Mouse (Mus musculus): Measurements from ENCODE around the gene Tnfrsf1b.

Gene Tnfrsf1b

DNA sequence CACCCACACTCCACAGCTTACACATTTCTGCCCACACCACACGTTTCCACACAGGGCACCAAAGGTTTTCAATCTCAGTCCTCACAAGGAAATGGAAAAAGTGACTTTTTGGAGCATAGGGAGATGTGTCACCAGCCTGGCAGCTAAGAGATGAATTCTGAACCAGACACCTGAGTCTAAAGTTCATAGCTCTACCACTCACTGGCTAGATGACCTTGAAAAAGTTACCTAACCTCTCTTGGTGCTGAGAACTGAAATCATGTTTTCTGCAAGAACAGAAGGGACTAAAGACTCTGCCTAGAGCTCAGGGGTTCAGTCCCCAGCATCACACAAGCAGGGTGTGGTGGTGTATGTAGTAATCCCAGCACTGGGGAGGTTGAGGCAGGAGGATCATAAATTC lies 26.7 kb downstream of the Tnfrsf1b start:
- in situ Hi-C loops (cut with MboI, MseI): no loop called here

GRCm38 (mm10) chr4:145219240-145219985 lies 27.3 kb downstream of the Tnfrsf1b start:
- in situ Hi-C loops (cut with MboI, MseI): loop anchor here (5.0 kb wide), 1 partner anchor 68 kb away; no protein-coding TSS in a partner anchor

GRCm38 (mm10) chr4:145217837-145218236 lies 28.8 kb downstream of the Tnfrsf1b start:
- in situ Hi-C loops (cut with MboI, MseI): loop anchor here (5.0 kb wide), 1 partner anchor 69 kb away; no protein-coding TSS in a partner anchor

GRCm38 (mm10) chr4:145217046-145217445 lies 29.6 kb downstream of the Tnfrsf1b start:
- in situ Hi-C loops (cut with MboI, MseI): loop anchor here (5.0 kb wide), 1 partner anchor 70 kb away; no protein-coding TSS in a partner anchor

DNA sequence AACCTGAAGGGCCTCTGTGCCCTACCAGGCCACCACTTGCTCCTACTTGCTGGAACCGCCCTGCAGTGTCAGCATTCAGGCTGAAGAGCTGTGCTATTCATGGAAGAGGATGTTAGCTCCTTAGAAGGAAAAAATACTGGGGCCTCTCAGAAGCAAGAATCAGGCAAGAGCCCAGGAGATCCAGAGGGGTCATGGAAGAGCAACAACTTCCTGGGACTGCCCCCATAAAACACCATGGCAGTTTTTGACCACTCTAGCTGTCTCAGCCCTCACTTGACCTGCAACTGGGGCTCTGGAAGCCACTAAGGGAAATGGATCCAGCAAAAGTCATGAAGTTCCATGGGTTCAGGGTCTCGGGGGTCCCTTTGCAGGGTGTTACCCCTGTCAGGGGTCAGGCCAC lies 31.3 kb downstream of the Tnfrsf1b start:
- in situ Hi-C loops (cut with MboI, MseI): loop anchor here (5.0 kb wide), 1 partner anchor 72 kb away; no protein-coding TSS in a partner anchor

- in situ Hi-C loops (cut with MboI, MseI): loop anchor here (5.0 kb wide), 1 partner anchor 73 kb away; no protein-coding TSS in a partner anchor
These were observed 31.9 kb downstream of the Tnfrsf1b start for GRCm38 (mm10) chr4:145214786-145215174.

DNA sequence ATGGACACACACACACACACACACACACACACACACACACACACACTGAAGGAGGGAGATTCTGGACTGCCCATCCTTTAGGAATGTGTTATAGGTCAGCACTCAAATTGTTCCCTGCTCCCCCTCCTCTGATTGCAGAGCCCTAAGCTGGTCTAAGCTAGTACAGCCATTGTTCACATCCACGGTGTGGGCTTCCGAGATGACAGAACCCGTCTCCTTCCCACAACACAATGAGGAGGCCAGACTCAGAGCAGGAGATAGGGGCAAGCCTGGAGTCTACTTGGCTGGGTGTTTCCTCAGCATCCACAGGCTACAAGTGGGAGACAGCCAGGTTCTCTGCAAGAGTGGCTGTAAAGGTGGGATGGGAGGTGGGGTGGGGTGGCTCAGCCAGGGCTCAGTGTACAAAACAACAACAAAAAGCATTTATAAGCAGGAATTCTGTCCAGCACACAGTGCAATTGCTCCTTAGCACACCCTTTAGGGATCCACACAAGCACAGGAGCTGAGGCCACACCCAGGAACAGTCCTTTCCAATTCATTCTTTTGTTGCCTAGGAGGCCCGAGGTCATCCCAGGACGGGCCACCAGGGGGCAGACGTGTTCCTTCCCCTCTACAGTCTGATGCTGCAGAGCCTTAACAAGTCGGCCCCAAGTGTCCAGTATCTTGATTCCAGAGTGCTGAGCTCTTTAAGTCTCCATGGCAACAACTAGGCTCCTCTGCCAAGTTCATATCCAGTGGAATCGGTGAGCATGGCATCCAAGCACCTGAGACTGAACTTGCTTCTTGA lies 32.5 kb downstream of the Tnfrsf1b start:
- in situ Hi-C loops (cut with MboI, MseI): no loop called here

DNA sequence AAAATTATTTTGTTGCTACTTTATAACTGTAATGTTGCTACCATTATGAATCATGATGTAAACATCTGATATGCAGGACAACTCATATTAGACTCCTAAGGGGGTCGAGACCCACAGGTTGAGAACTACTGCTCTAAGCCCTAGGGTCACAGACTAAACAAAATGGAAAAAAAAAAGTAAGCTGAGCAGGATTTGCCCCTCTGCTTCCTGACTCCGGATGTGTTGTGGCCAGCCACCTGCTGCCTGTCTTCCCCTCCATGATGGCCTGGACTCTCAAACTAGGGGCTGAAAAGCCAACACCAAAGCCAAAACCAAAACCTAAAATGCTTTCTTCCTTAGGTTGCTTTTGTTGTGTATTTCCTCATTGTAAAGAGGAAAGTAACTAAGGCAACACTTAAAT lies 35.6 kb downstream of the Tnfrsf1b start:
- in situ Hi-C loops (cut with MboI, MseI): no loop called here

- in situ Hi-C loops (cut with MboI, MseI): no loop called here
These were observed 36.1 kb downstream of the Tnfrsf1b start for GRCm38 (mm10) chr4:145210564-145210963.

DNA sequence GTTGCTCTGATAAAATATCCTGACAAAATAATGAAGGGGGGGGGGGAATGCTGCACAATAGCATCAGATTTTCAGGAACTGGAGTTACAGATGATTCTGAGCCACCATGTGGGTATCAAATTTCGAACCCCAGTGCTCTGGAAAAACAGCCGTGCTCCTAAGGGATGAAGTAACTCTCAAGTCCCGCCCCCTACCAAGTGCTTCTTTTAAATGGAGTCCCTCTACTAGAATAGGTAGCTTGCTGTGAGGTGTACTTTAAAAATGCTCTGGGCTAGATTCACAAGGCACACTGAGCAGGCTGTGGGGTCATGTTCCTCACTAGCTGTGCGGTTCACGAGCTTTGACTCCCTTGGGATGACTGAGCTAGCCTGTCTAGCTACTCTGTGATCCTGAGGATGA lies 37.0 kb downstream of the Tnfrsf1b start:
- in situ Hi-C loops (cut with MboI, MseI): no loop called here

DNA sequence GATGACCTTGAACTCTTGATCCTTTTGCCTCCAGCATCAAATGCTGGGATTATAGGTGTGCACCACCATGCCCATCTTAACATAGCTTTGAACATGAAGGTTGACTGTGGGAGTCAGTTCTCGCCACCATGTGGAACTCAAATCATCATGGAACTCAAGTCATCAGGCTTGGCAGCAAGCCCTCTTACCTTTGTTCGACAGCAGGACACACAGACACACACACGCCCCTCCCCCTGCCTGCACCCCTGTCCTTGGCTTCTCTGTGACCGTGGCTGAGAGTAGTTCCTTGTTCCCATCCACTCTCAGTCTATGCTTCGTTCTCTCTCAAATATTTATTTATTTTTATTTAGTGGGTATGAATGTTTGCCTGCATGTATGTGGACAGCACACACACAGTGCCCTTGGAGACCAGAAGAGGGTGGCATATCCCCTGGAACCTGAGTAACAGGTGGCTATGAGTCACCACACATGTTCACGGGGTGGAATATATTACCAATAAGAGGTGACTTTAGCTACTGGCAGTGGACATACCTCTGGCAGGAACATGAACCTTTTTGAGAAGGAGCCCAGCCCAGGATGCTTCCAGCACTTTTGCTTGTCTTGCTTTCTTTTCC lies 37.5 kb downstream of the Tnfrsf1b start:
- in situ Hi-C loops (cut with MboI, MseI): no loop called here

DNA sequence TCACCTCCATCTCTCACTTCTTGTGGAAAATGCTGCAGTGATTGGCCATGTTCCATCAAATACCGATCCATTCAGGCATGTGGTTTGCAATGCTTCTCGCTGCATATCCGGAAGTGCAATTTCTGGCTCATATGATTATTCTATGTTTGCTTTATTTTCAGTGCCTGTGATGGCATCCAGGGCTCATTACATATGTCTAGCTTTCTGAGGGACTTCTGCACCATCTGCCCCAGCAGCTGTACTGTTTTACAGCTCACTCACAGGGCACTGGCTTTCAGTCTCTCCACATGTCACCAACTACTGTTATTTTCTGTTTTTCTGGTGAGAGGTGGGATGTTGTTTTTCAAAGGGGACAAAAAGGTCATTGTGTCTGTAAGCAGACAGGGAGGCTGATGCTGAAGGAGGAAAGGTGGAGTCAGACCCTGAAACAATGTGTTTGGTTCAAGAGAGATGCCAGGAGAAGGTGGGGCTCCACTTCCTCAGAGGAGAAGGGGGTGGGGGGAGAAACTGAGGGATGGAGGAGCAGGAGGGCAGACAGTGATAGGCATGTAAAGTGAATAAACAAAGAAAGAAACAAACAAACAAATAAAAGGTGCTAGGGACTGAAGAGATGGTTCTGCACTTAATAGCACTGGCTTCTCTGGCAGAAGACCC lies 38.8 kb downstream of the Tnfrsf1b start:
- in situ Hi-C loops (cut with MboI, MseI): no loop called here

- in situ Hi-C loops (cut with MboI, MseI): no loop called here
These were observed 41.9 kb downstream of the Tnfrsf1b start for GRCm38 (mm10) chr4:145204779-145205178.

DNA sequence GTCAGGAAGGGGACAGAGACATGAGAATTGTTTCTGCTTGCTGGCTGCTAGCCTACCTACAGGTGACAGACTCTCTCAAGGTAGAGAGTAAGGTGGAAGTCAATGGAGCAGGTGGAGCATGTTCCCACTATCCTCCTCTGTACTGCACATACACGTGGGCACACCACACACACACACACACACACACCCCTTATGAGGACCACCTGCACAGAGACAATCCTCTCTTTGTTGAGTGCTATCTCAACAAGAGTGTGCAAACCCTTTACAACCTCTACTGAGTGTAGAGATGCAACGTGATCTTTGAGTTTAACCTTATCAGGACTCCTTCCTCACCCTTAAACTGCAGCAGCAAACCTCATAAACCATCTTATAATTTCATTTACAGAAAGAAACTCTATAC lies 43.4 kb downstream of the Tnfrsf1b start:
- in situ Hi-C loops (cut with MboI, MseI): no loop called here

DNA sequence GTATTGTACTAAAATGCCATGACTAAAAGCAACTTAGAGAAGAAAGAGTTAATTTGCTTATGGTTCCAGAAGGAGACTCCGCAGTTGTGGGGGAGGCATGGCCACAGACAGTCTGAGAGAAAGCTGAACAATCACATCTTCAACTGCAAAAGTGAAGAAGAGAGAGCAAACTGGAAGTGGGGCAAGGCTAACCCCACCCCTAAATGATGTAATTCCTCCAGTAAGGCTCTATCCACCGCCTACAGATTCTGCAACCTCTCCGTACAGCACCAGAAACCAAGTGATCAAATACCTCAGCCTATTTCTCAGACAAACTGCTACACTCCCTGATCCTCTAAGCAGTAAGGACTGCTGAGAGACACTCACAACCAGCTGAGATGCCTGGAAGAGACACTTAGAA lies 45.2 kb downstream of the Tnfrsf1b start:
- in situ Hi-C loops (cut with MboI, MseI): no loop called here

DNA sequence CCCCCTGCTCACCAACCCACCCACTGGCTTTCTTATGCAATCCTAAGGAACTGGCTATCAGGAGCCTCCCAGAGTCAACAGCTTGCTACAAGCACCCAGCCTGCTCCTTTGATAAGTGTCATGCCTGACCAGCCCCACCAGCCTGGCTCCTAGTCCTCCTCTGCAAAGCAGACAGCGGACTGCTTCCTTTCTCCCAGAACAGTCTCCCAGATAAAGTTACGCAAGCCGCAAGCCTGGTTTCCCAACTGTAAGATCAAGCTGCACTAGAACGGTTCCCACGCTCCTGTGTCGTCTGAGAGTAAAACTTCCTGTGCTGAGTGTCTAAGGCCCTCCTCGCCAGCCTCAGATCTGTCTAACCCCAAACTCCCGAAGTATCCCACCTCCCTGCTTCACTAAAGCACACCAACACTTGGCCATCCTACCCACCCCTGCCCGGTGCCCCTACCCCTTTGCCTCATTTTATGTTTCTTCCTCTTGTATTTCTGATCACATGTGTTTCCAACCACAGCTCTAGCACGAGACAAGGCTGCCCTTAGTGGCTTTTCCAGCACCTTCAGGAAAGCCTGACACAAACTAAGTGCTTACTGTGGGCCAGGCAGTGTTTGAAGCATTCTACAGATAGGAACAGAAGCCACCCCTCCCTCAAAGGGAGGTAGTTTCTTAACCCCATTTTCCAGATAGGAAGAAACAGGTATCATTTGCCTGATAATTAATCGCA lies 46.5 kb downstream of the Tnfrsf1b start:
- in situ Hi-C loops (cut with MboI, MseI): no loop called here

GRCm38 (mm10) chr4:145196586-145196985 lies 50.1 kb downstream of the Tnfrsf1b start:
- in situ Hi-C loops (cut with MboI, MseI): no loop called here

- in situ Hi-C loops (cut with MboI, MseI): no loop called here
These were observed 51.5 kb downstream of the Tnfrsf1b start for GRCm38 (mm10) chr4:145195172-145195571.

GRCm38 (mm10) chr4:145194559-145195162 lies 52.0 kb downstream of the Tnfrsf1b start, which contains the start of gene Vps13d:
Gene Vps13d (minus strand): TSS chr4:145195005.
- in situ Hi-C loops (cut with MboI, MseI): no loop called here

DNA sequence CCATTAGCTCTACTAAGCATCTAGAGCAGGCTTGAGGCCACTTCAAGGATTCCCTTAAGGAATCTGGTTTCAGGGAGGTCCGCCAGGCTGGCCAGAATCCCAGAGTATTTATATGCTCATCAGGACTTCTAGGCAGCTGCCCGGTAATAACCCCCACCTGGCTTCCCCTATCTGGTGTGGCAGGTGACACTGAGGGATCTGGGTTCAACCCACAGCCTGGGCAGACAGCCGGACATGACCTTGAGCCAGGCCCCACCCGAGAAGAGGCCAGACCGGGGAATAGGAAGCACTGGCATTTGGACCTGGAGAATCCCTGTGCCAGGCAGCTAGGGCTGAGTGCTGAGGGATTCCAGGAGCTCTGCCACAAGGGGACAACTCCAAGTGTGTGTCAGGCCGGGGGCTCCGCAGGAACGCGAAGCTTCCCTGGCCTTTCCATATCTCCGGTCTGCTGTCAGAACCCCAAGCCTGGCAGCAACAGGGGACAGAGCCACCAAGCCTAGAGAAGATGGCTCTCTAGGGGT lies 52.6 kb downstream of the Tnfrsf1b start:
- in situ Hi-C loops (cut with MboI, MseI): no loop called here

Measured in regulatory T cell (primary cell).